ENCODE assay signal across 12 mouse cellular contexts in genomic region chr8:76127486-76127885, GRCm38 (mm10).
DNase-seq lines count a peak whose midpoint lies in the region; TF ChIP-seq lines count a peak whose summit lies in the region.
"Had no signal": no experiment of that assay in that cellular context is flagged by ENCODE, and none has a peak within 500 bp of the region (broad histone marks: within the 10 kb centered on the region; RNA-seq: fewer than 3 reads in every experiment).

No protein-coding gene starts in this region.

- WGBS in cerebellum, adult 2 months = 9% methylated on average over 2 of the region's 2 CpGs

- no peak overlapping the region for H3K4me3 ChIP-seq in cerebellum, adult 2 months (replicated peaks; ENCODE audit: insufficient read depth, low read depth, low read length)
- H3K4me3 ChIP-seq: left cerebral cortex, adult 2 months; liver, embryonic 15.5 days had no signal

- H3K27ac ChIP-seq in cerebellum, adult 2 months (ENCODE audit: insufficient read depth, low read length) = no peak overlapping the region
- H3K27ac ChIP-seq: kidney, postnatal 0 days; left cerebral cortex, adult 2 months; liver, embryonic 15.5 days had no signal

- TF ChIP-seq POLR2A in cerebellum, adult 2 months (IDR thresholded peaks at IDR 0.05; ENCODE audit: borderline replicate concordance, insufficient read depth, low read length) = no peak

- TF ChIP-seq CTCF in cerebellum, adult 2 months (IDR thresholded peaks at IDR 0.05; ENCODE audit: borderline replicate concordance, insufficient read depth, low read depth, low read length) = no peak

- no peaks in the 10 kb centered on the region for H3K27me3 ChIP-seq in cerebellum, adult 2 months (ENCODE audit: control insufficient read depth, insufficient read depth, low read length)
- H3K27me3 ChIP-seq: liver, embryonic 15.5 days had no signal

- H3K4me1 ChIP-seq in cerebellum, adult 2 months (ENCODE audit: control insufficient read depth, insufficient read depth, low read length) = no peaks in the 10 kb centered on the region
- H3K4me1 ChIP-seq: liver, embryonic 15.5 days had no signal

- peak; percentile 2 to 4 for DNase-seq in cerebellum, postnatal 14 days
- no peak for DNase-seq in cerebellum, adult 2 months
- DNase-seq in thymus, postnatal 4 days = peak; percentile 4
- no peak for DNase-seq in thymus, postnatal 10 days (ENCODE audit: low spot score in 2 of 2)
- peak; percentile 68 for DNase-seq in heart, adult 8-10 months (ENCODE audit: low spot score)
- peak; percentile 83 for DNase-seq in heart, postnatal 4 days
- DNase-seq in yolk sac, embryonic 10.5 days (ENCODE audit: low spot score) = no peak
- DNase-seq in right cerebral cortex, postnatal 36 days (ENCODE audit: low spot score in 2 of 2) = no peak
- DNase-seq: cerebellum, adult 11 months had no signal

Comparison
In these comparisons a context has a peak if more than half of its experiments do, and no peak if none do; other contexts are left out.
1. DNase-seq: peak in cerebellum, postnatal 14 days (2 of 2), thymus, postnatal 4 days (single experiment), heart, adult 8-10 months (single experiment) and heart, postnatal 4 days (single experiment); none in cerebellum, adult 2 months (0 of 2), thymus, postnatal 10 days (0 of 2), yolk sac, embryonic 10.5 days (single experiment) and right cerebral cortex, postnatal 36 days (0 of 2).